In the genomic region with DNA sequence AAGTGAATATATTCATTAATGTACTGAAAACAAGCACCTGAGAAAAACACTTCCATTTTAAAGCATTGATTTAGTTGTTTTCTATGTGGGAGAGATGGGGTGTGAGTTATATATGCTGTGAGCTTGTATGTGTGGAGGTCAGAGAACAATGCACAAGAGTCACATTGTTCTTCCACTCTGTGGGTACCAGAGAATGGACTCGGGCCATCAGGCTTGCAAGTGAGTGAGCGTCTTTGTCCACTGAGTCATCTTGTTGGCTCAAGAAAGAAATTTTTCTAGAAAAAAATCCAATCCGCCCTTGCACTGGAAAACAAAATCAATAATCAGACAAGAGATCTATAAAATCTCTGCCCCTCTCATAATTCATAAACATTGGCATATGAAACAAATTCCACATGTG, we compare ENCODE assay signal across 17 mouse cellular contexts.
"Had no signal": no experiment of that assay in that cellular context is flagged by ENCODE, and none has a peak within 500 bp of the region (broad histone marks: within the 10 kb centered on the region; RNA-seq: fewer than 3 reads in every experiment).

No protein-coding gene starts in this region.

- DNase-seq: lung, adult 18-20 months; lung, embryonic 14.5 days; lung, postnatal 10 days; lung, postnatal 4 days; midbrain, embryonic 14.5 days; retina, postnatal 1 day; right cerebral cortex, adult 18-20 months; right cerebral cortex, postnatal 25 days; right cerebral cortex, postnatal 4 days; spleen, adult 18-20 months; thymus, adult 2 months; thymus, postnatal 36 days had no signal

- H3K27me3 ChIP-seq: midbrain, embryonic 12.5 days; neural tube, embryonic 13.5 days; neural tube, embryonic 15.5 days had no signal

- H3K9me3 ChIP-seq: midbrain, embryonic 10.5 days; midbrain, embryonic 12.5 days; neural tube, embryonic 13.5 days; neural tube, embryonic 15.5 days had no signal

- H3K4me3 ChIP-seq: midbrain, embryonic 10.5 days; midbrain, embryonic 12.5 days; myocyte; neural tube, embryonic 13.5 days; neural tube, embryonic 15.5 days had no signal

- H3K4me1 ChIP-seq: midbrain, embryonic 10.5 days; midbrain, embryonic 12.5 days; neural tube, embryonic 13.5 days; neural tube, embryonic 15.5 days had no signal

- H3K36me3 ChIP-seq: midbrain, embryonic 10.5 days; midbrain, embryonic 12.5 days; neural tube, embryonic 13.5 days; neural tube, embryonic 15.5 days had no signal

- H3K27ac ChIP-seq: midbrain, embryonic 10.5 days; midbrain, embryonic 12.5 days; neural tube, embryonic 13.5 days; neural tube, embryonic 15.5 days had no signal
